Mouse (Mus musculus) cortical plate, adult 2 months (tissue): ENCODE results near the gene Akap10.

ENCODE experiments used
- CTCF ChIP-seq: fragments of 200-500 bp; IDR thresholded peaks from 2 replicates; pipeline ENCODE4 v1.5.1; 2011; ENCODE audit warnings: mild to moderate bottlenecking, control low read depth, low read length; ENCODE audit not compliant: insufficient read depth; ENCODE audit errors: extremely low read depth
- POLR2A ChIP-seq: fragments of 200-500 bp; IDR thresholded peaks from 2 replicates; pipeline ENCODE4 v1.6.1; 2011; ENCODE audit warnings: mild to moderate bottlenecking, low read length, control low read depth; ENCODE audit not compliant: insufficient read depth; ENCODE audit errors: extremely low read depth

DNA sequence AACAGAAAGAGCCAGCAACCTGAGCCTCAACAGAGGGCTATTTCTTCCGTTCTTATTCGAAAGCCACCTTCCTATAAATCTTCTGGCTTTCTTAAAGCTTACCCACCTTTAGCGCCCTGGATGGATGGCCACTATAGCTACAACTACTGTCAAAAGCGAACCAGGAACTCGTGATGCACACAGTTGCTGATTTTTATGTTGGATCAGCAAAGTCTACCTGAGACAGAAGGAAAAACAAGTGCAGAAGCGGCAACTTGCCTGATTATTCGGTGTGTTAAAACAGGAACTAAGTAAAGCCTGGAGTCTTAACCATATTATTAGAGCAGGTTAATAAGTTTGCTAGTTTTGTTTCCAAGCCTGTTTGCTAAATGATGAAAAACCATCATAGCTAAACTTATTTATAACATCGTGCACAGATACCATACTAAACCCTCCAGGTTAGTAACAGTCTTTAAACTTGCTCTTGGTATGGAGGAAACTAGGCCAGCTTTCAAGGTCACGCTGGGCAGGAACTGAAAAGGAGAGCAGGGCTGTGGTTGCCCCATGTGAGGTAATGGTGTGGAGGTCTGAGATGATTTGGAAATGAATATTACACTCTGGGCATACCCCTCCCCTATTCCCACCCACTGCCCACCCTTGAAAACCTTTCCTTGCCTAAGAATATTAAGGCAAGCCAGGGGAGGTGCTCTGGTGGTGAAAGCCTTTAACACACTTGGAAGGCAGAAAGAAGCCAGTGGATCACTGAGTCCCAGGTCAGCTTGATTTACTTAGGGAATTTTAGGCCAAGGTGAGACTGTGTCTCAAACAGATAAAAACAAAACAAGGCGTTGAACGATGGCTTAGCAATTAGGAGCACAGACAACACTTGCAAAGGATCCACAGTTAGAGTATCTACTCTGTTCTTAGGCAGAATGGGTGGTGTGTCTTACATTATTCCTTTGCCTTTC is 861 bp upstream of the Akap10 start:
- TF ChIP-seq CTCF: no peak
- TF ChIP-seq POLR2A: no peak
